Mouse (Mus musculus) liver, embryonic 14.5 days (tissue): Measurements from ENCODE around the gene Sgca. TPM values are rescaled to one million over a fixed set of nuclear protein-coding genes. Genes with fewer than 3 reads are reported as not detected.

Experiments
- ATAC-seq: fragments of 200-750 bp; cut with Nextera tagmentation; 2 replicates; pipeline ENCODE4 v1.8.0; 2017; ENCODE audit warnings: moderate number of reproducible peaks, mild to moderate bottlenecking, moderate library complexity; ENCODE audit not compliant: insufficient read depth
- DNase-seq, 3 experiments: peaks; one replicate each; pipeline ENCODE4 v3.0.0-alpha.2; 2012 to 2013; ENCODE audit warnings: low read depth in 3 of 3, low spot score in 3 of 3
- H3K27ac ChIP-seq: fragments of 300-500 bp; sonication (generic); 2 replicates; pipeline ENCODE4 v1.5.1; 2014; ENCODE audit warnings: moderate library complexity, mild to moderate bottlenecking, control low read depth, inconsistent platforms
- H3K27me3 ChIP-seq: fragments of 300-500 bp; sonication (generic); 2 replicates; pipeline ENCODE4 v1.6.1; 2014; ENCODE audit warnings: mild to moderate bottlenecking, low read length, moderate library complexity; ENCODE audit not compliant: control insufficient read depth, insufficient read depth
- H3K36me3 ChIP-seq: fragments of 300-500 bp; sonication (generic); replicated peaks from 2 replicates; pipeline ENCODE4 v1.6.1; 2014; ENCODE audit warnings: low read depth; ENCODE audit not compliant: control insufficient read depth, insufficient read depth
- H3K4me1 ChIP-seq, 2 experiments: fragments of 200-500 bp in 1 of 2; fragments of 300-500 bp in 1 of 2; sonication (generic) in 1 of 2; replicated peaks; 2 replicates each; pipeline ENCODE4 v1.6.1; 2012 to 2014; ENCODE audit warnings: antibody characterized with exemption in 1 of 2, inconsistent platforms in 1 of 2, low read length in 1 of 2; ENCODE audit not compliant: control insufficient read depth in 2 of 2, insufficient read depth in 2 of 2
- H3K4me2 ChIP-seq: fragments of 300-500 bp; sonication (generic); 2 replicates; pipeline ENCODE4 v1.6.1; 2014; ENCODE audit warnings: low read depth, mild to moderate bottlenecking, control low read depth, moderate library complexity
- H3K4me3 ChIP-seq, 2 experiments: fragments of 200-500 bp in 1 of 2; fragments of 300-500 bp in 1 of 2; sonication (generic) in 1 of 2; 2 replicates each; pipeline ENCODE4 v1.5.1; 2012 to 2014; ENCODE audit warnings: low read depth in 2 of 2, low read length in 2 of 2, mild to moderate bottlenecking in 2 of 2, control low read depth in 1 of 2, inconsistent platforms in 1 of 2, moderate library complexity in 1 of 2; ENCODE audit not compliant: insufficient read depth in 1 of 2
- H3K9ac ChIP-seq: fragments of 300-500 bp; sonication (generic); replicated peaks from 2 replicates; pipeline ENCODE4 v1.6.1; 2014; ENCODE audit warnings: mild to moderate bottlenecking, control low read depth, moderate library complexity
- H3K9me3 ChIP-seq: fragments of 300-500 bp; sonication (generic); 2 replicates; pipeline ENCODE4 v1.6.1; 2016; ENCODE audit warnings: low read length, mixed read lengths; ENCODE audit not compliant: control insufficient read depth
- CTCF ChIP-seq: IDR thresholded peaks from 2 replicates; pipeline ENCODE4 v1.5.1; 2016; ENCODE audit warnings: antibody characterized with exemption, low read depth, control low read depth
- EP300 ChIP-seq: IDR thresholded peaks from 2 replicates; pipeline ENCODE4 v1.6.1; 2016; ENCODE audit warnings: antibody characterized with exemption, low read depth
- WGBS: fragments of 180-500 bp; shearing (Covaris S2); extraction: QIAGEN DNeasy Blood & Tissue Kit; methylation state at CpG from one replicate; pipeline ENCODE4 v1.1.7; 2014; ENCODE audit not compliant: insufficient replicate concordance; 5-methylcytosine and 5-hydroxymethylcytosine counted together
- polyA plus RNA-seq, 2 experiments: library from polyadenylated mRNA; depleted of rRNA in 1 of 2; stranded (reverse) in 1 of 2; unstranded in 1 of 2; fragments of >200 nt; fragmentation: Nextera tagmentation in 1 of 2; extraction: Ambion mirVana in 1 of 2; gene quantifications; 2 replicates each; pipeline versions ENCODE4 v1.2.1 to v1.2.3; 2012 to 2014

The Sgca gene
- polyA plus RNA-seq, 2 experiments: not detected

DNA sequence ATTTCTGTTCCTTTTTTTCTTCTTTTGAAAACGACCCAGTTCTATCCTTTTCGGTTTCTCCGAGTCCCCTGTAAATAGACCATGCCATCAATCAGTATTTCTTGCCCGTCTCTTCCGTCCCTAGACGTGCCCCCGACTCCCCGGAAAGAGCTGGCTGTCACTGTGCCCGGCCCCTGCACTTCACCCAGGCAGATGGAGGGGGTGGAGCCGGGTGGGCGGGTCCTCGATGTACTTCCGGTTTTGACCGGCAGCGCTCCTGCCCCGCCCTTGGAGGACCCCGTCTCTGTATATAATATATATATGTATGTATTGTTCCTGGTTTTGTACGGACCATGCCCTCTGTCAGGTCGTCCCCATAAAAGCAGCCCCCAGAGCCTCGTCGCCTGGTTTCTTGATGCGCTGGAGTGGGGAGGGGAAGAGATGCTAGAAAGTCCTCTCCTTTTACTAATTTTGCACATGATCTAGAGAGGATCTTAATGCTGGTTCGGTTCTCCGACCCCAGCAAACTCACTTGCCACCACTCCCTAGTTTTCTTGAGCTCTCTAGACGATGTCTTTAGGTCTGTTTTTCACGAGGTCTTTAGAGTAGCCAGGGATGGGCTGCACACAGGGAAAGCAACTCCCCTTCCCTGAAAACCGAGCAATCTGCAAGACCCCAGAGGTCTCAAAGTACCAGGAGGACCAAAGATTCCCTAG, 30.5 kb upstream of the Sgca start:
- Histone ChIP-seq H3K27ac (peak overlapping the region; percentile 60), H3K36me3 (peaks cover 19% of the 10 kb centered on the region), H3K9ac (peak overlapping the region; percentile 44), H3K4me2 (peak overlapping the region; percentile 73), H3K4me1 (peaks cover 28 to 32% of the 10 kb centered on the region in 2 experiments), H3K4me3 (peak overlapping the region; percentile 52 to 68), H3K9me3 (no peaks in the 10 kb centered on the region), H3K27me3 (peaks cover 3% of the 10 kb centered on the region; the same call in 1 of the 2 replicates)
- 2% methylated on average over 27 of the region's 27 CpGs for WGBS
- DNase-seq: peak in 1 of 3 experiments; percentile 63
- peak; percentile 47 for ATAC-seq
- TF ChIP-seq EP300: no peak
- TF ChIP-seq CTCF: peak; percentile 26; the same call in 1 of the 2 replicates

DNA sequence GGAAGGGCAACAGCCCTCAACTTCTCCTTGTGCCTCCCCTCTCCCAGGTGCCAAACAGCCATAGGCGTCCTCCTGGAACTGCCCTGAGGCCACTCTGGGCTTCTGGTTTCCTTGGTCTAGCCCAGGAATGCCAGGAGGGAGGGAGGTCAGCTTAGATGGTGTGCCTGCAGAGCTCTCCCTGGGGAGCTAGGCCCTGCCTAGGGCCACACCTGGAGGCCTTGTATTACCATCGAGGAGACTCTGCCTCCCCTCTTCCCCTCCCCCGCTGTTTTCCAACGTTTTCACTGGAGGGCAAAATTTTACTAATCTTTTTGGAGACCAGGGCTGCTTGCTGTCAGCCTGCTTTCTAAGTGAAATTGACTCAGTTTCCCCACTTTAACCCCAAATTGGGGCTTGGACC, 29.9 kb upstream of the Sgca start:
- no peak for DNase-seq
- peak overlapping the region; percentile 7; the same call in 1 of the 2 replicates for H3K9ac ChIP-seq
- ATAC-seq: no peak
- H3K4me1 ChIP-seq: peaks cover 29 to 30% of the 10 kb centered on the region in 2 experiments
- 35% methylated on average over 4 of the region's 4 CpGs for WGBS
- peak overlapping the region; percentile 73 for H3K4me2 ChIP-seq
- no peak for TF ChIP-seq EP300
- H3K36me3 ChIP-seq: peaks cover 24% of the 10 kb centered on the region
- H3K4me3 ChIP-seq: peak overlapping the region in 1 of 2 experiments; percentile 52; a peak in 1 of 4 replicates
- H3K9me3 ChIP-seq: no peaks in the 10 kb centered on the region
- H3K27me3 ChIP-seq: peaks cover 3% of the 10 kb centered on the region; the same call in 1 of the 2 replicates
- 0 out of 2 replicates have a peak overlapping the region, but pooled peaks have one; percentile 26 for H3K27ac ChIP-seq

DNA sequence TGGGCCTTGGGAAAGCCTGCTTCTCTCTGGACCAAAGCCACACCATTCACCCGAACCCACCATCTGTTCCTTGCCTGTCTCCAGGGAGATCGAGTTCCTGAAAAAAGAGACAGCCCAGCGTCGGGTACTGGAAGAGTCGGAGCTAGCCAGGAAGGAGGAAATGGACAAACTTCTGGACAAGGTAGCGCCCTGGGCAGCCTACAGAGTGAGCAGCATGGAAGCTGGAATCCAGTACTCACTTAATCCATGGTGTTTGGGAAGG, 28.7 kb upstream of the Sgca start:
- peaks cover 35 to 41% of the 10 kb centered on the region in 2 experiments for H3K4me1 ChIP-seq
- no peaks in the 10 kb centered on the region for H3K27me3 ChIP-seq
- H3K9me3 ChIP-seq: no peaks in the 10 kb centered on the region
- TF ChIP-seq EP300 (no peak), CTCF (no peak)
- no peak for DNase-seq
- ATAC-seq: no peak
- peaks cover 26% of the 10 kb centered on the region for H3K36me3 ChIP-seq
- no peak overlapping the region for H3K27ac ChIP-seq
- no peak overlapping the region for H3K4me2 ChIP-seq
- 80% methylated on average over 6 of the region's 6 CpGs for WGBS
- no peak overlapping the region for H3K9ac ChIP-seq
- H3K4me3 ChIP-seq: no peak overlapping the region

DNA sequence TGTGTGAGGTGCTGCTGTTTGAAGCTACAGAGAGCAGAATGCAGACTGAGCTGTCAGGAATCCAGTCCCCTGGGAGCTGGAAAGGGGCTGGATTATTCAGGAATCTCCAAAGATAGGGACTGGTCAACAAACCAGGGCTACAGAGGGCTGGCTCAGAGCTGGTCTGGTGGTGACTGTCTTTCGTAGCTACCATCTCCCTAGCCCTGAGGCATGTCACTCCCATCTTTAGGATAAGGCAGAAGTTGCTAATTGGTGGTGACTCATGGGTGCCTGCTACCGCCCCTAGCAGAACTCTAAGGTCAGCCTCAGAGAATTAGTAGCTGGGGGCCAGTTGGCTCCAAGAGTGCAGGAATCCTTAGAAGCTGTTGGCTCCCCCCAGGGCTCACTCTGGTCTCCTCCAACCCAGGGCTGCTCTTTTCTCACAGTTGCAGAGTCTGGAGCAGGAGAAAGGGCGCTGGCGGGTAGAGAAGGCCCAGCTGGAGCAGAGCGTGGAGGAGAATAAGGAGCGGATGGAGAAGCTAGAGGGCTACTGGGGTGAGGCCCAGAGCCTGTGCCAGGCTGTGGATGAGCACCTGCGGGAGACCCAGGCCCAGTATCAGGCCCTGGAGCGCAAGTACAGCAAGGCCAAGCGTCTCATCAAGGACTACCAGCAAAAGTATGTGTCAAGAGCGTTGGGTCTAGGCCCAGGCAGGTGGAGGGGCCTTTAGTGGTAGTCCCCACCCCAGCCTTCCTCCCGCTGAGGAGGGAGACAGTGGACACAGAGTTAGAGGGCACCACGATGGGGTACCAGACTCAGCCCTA, 28.2 kb upstream of the Sgca start:
- no peaks in the 10 kb centered on the region for H3K27me3 ChIP-seq
- H3K36me3 ChIP-seq: peaks cover 26% of the 10 kb centered on the region
- no peak overlapping the region for H3K4me3 ChIP-seq
- no peak overlapping the region for H3K9ac ChIP-seq
- ATAC-seq (no peak), DNase-seq (no peak)
- peaks cover 35 to 46% of the 10 kb centered on the region in 2 experiments for H3K4me1 ChIP-seq
- no peaks in the 10 kb centered on the region for H3K9me3 ChIP-seq
- TF ChIP-seq EP300: no peak
- no peak for TF ChIP-seq CTCF
- H3K27ac ChIP-seq: no peak overlapping the region
- H3K4me2 ChIP-seq: no peak overlapping the region
- 76% methylated on average over 12 of the region's 12 CpGs for WGBS

DNA sequence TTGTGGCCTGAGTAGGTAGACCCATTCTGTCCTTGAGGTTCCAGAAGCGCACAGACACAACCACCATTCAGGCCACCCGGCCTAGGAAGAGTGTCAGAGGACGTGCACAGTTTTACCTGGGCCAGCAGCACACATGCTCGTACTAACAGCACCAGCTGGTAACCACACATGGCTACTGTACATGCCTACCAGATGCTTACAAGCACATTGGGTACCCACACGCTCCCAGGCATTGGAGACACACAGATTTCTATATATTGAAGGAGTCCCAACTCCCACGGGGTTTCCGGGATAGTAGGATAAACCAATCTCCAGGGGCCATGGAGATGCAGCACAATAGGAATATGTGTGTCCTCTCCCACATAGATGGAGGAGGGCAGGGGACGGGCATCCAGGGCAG, 26.6 kb upstream of the Sgca start:
- DNase-seq (no peak), ATAC-seq (no peak)
- H3K27ac ChIP-seq: no peak overlapping the region
- peaks cover 32% of the 10 kb centered on the region for H3K36me3 ChIP-seq
- 87% methylated on average over 8 of the region's 8 CpGs for WGBS
- no peak overlapping the region for H3K4me2 ChIP-seq
- no peaks in the 10 kb centered on the region for H3K9me3 ChIP-seq
- H3K27me3 ChIP-seq: no peaks in the 10 kb centered on the region
- no peak overlapping the region for H3K9ac ChIP-seq
- TF ChIP-seq EP300 (no peak), CTCF (no peak)
- H3K4me3 ChIP-seq: no peak overlapping the region
- peaks cover 33 to 50% of the 10 kb centered on the region in 2 experiments for H3K4me1 ChIP-seq
